Mouse (Mus musculus) kidney, adult 8-10 months (tissue): ENCODE data around the gene Osbp2.

ENCODE experiments used
- DNase-seq, 2 experiments: peaks; one replicate each; pipeline ENCODE4 v3.0.0; 2022

Osbp2 gene

GRCm38 (mm10) chr11:3697441-3697840, 166.3 kb downstream of the Osbp2 start:
- no peak for DNase-seq

- DNase-seq: peak in 1 of 2 experiments; percentile 26
These were observed 167.6 kb downstream of the Osbp2 start for GRCm38 (mm10) chr11:3696086-3696616.

GRCm38 (mm10) chr11:3691746-3692145, 172.0 kb downstream of the Osbp2 start:
- DNase-seq: no peak

GRCm38 (mm10) chr11:3686885-3687284, 176.8 kb downstream of the Osbp2 start:
- DNase-seq: no peak

GRCm38 (mm10) chr11:3686318-3686717, 177.4 kb downstream of the Osbp2 start:
- DNase-seq: no peak

GRCm38 (mm10) chr11:3685431-3685830, 178.3 kb downstream of the Osbp2 start:
- no peak for DNase-seq

GRCm38 (mm10) chr11:3684723-3685430, 178.8 kb downstream of the Osbp2 start:
- DNase-seq: peak; percentile 18 to 26

- DNase-seq: no peak
These were observed 179.5 kb downstream of the Osbp2 start for GRCm38 (mm10) chr11:3684232-3684631.

- no peak for DNase-seq
These were observed 180.0 kb downstream of the Osbp2 start for GRCm38 (mm10) chr11:3683696-3684095.

GRCm38 (mm10) chr11:3679771-3680170, 183.9 kb downstream of the Osbp2 start:
- no peak for DNase-seq

GRCm38 (mm10) chr11:3677204-3677603, 186.5 kb downstream of the Osbp2 start:
- peak in 1 of 2 experiments; percentile 19 for DNase-seq

- DNase-seq: no peak
These were observed 187.3 kb downstream of the Osbp2 start for GRCm38 (mm10) chr11:3676423-3676822.

- no peak for DNase-seq
These were observed 189.2 kb downstream of the Osbp2 start for GRCm38 (mm10) chr11:3674545-3674944.

- DNase-seq: no peak
These were observed 192.6 kb downstream of the Osbp2 start for GRCm38 (mm10) chr11:3671000-3671628.

GRCm38 (mm10) chr11:3669849-3670248, 193.9 kb downstream of the Osbp2 start:
- DNase-seq: no peak

- no peak for DNase-seq
These were observed 194.9 kb downstream of the Osbp2 start for GRCm38 (mm10) chr11:3668768-3669167.

GRCm38 (mm10) chr11:3667506-3667905, 196.2 kb downstream of the Osbp2 start:
- DNase-seq: no peak

- no peak for DNase-seq
These were observed 201.7 kb downstream of the Osbp2 start for GRCm38 (mm10) chr11:3661964-3662363.
